Mouse (Mus musculus): ENCODE measurements around the gene Hist1h2ab.
A peak's percentile ranks its signal among the peaks of the same experiment; 100 is the strongest.

Gene Hist1h2ab

GRCm38 (mm10) chr13:23738041-23738440, 12.9 kb upstream of the Hist1h2ab start:
- no peak for DNase-seq (ENCODE audit: low read depth, low spot score)

- DNase-seq (ENCODE audit: low read depth, low spot score) = peak; percentile 90
These were observed 12.3 kb upstream of the Hist1h2ab start, which contains the start of gene Hist1h1c for GRCm38 (mm10) chr13:23738677-23739068. Hist1h1c (plus strand) TSS chr13:23738808.

- peak; percentile 83 for DNase-seq (ENCODE audit: low read depth, low spot score)
These were observed 11.6 kb upstream of the Hist1h2ab start for GRCm38 (mm10) chr13:23739069-23739921.

GRCm38 (mm10) chr13:23739922-23740252, 11.0 kb upstream of the Hist1h2ab start:
- no peak for DNase-seq (ENCODE audit: low read depth, low spot score)

GRCm38 (mm10) chr13:23740256-23740840, 10.6 kb upstream of the Hist1h2ab start:
- DNase-seq (ENCODE audit: low read depth, low spot score) = no peak

GRCm38 (mm10) chr13:23740910-23741309, 10.0 kb upstream of the Hist1h2ab start:
- DNase-seq (ENCODE audit: low read depth, low spot score) = no peak

GRCm38 (mm10) chr13:23742007-23742406, 8.9 kb upstream of the Hist1h2ab start:
- DNase-seq (ENCODE audit: low read depth, low spot score) = no peak

GRCm38 (mm10) chr13:23743215-23743614, 7.7 kb upstream of the Hist1h2ab start:
- DNase-seq (ENCODE audit: low read depth, low spot score) = no peak

GRCm38 (mm10) chr13:23743963-23744362, 7.0 kb upstream of the Hist1h2ab start:
- DNase-seq (ENCODE audit: low read depth, low spot score) = no peak

GRCm38 (mm10) chr13:23744421-23745380, 6.2 kb upstream of the Hist1h2ab start:
- DNase-seq (ENCODE audit: low read depth, low spot score) = no peak

GRCm38 (mm10) chr13:23745381-23746161, 5.4 kb upstream of the Hist1h2ab start, which contains the start of gene Hist1h3c:
Hist1h3c (minus strand) TSS chr13:23745602.
- DNase-seq (ENCODE audit: low read depth, low spot score) = peak; percentile 89

GRCm38 (mm10) chr13:23746201-23747080, 4.5 kb upstream of the Hist1h2ab start, which contains the start of gene Hist1h2bb:
Hist1h2bb (plus strand) TSS chr13:23746734.
- DNase-seq (ENCODE audit: low read depth, low spot score) = peak; percentile 80

GRCm38 (mm10) chr13:23747081-23747891, 3.6 kb upstream of the Hist1h2ab start:
- no peak for DNase-seq (ENCODE audit: low read depth, low spot score)

GRCm38 (mm10) chr13:23747892-23748288, 3.0 kb upstream of the Hist1h2ab start:
- DNase-seq (ENCODE audit: low read depth, low spot score) = no peak

- no peak for DNase-seq (ENCODE audit: low read depth, low spot score)
These were observed 1.3 kb upstream of the Hist1h2ab start for GRCm38 (mm10) chr13:23749563-23750121.

GRCm38 (mm10) chr13:23751478-23751956, 591 bp downstream of the Hist1h2ab start:
- DNase-seq (ENCODE audit: low read depth, low spot score) = no peak

GRCm38 (mm10) chr13:23752067-23752741, 1.3 kb downstream of the Hist1h2ab start, which contains the start of gene Hist1h3b:
Hist1h3b (plus strand) TSS chr13:23752267.
- DNase-seq (ENCODE audit: low read depth, low spot score) = peak; percentile 89

GRCm38 (mm10) chr13:23752742-23753172, 1.8 kb downstream of the Hist1h2ab start:
- no peak for DNase-seq (ENCODE audit: low read depth, low spot score)
